Mouse (Mus musculus) ES-Bruce4 (cell line): Measurements from ENCODE around the gene Prkn.

Source experiments
- CTCF ChIP-seq: IDR thresholded peaks from one replicate; pipeline ENCODE4 v1.8.1; 2011; ENCODE audit warnings: low read depth, low read length
- EP300 ChIP-seq: IDR thresholded peaks from 2 replicates; pipeline ENCODE4 v1.6.1; 2011; ENCODE audit warnings: low read depth, low read length; ENCODE audit not compliant: insufficient read depth
- POLR2A ChIP-seq: IDR thresholded peaks from one replicate; pipeline ENCODE4 v1.8.1; 2011; ENCODE audit warnings: low read length; ENCODE audit not compliant: insufficient read depth

GRCm38 (mm10) chr17:10982136-10982535 lies 142.0 kb downstream of the Prkn start:
- TF ChIP-seq CTCF (no peak), EP300 (no peak), POLR2A (no peak)
